Mouse (Mus musculus): ENCODE data around the gene Pou6f2. TPM values are rescaled to one million over a fixed set of nuclear protein-coding genes. Genes with fewer than 3 reads are reported as not detected.

The Pou6f2 gene
- polyA plus RNA-seq (2012; rRNA removed; ENCODE audit: low replicate concordance): not detected in 2 replicates

DNA sequence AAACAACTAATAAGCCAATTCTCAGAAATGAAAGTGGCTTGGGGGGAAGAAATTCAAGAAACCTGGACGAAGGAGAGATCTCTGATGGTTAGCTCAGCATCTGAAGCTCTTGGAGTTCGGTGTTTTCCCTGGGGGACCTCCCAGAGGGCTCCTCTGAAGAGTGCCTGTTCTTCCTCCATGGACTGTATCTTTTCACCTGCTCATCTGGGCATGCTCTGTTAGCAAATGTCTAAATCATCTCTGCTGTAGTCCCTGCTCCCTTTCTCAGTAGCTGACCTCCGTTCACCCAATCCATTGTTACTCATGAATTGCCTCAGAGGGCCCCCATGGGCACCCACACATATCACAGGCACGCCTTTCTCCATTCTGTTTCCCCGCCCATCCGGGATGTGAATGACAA is at the start of gene Pou6f2:
TSS of gene Pou6f2 (minus strand) at position 101 of the 400 bp plus-strand sequence.

Data from duodenum, adult 2 months (tissue).